13 mouse cellular contexts compared by ENCODE assay signal in genomic region chr5:44917173-44917815, GRCm38 (mm10).
DNase-seq lines count a peak whose midpoint lies in the region; ATAC-seq lines count a peak whose summit lies in the region.
"Had no signal": no experiment of that assay in that cellular context is flagged by ENCODE, and none has a peak within 500 bp of the region (broad histone marks: within the 10 kb centered on the region; RNA-seq: fewer than 3 reads in every experiment).

No protein-coding gene starts in this region.

- no peak overlapping the region for H3K27ac ChIP-seq in hindbrain, embryonic 12.5 days
- H3K27ac ChIP-seq in hindbrain, embryonic 11.5 days (ENCODE audit: low read depth, low read length) = no peak overlapping the region
- H3K27ac ChIP-seq in forebrain, embryonic 13.5 days = no peak overlapping the region
- peak overlapping the region; percentile 42; the same call in 1 of the 2 replicates for H3K27ac ChIP-seq in limb, embryonic 11.5 days (replicated peaks; ENCODE audit: low read depth, low read length)
- no peak overlapping the region for H3K27ac ChIP-seq in heart, embryonic 10.5 days

- no peaks in the 10 kb centered on the region for H3K36me3 ChIP-seq in hindbrain, embryonic 12.5 days
- no peaks in the 10 kb centered on the region for H3K36me3 ChIP-seq in hindbrain, embryonic 11.5 days (ENCODE audit: control insufficient read depth, insufficient read depth, low read length)
- H3K36me3 ChIP-seq in forebrain, embryonic 13.5 days (ENCODE audit: poor library complexity, severe bottlenecking) = no peaks in the 10 kb centered on the region
- H3K36me3 ChIP-seq in limb, embryonic 11.5 days (ENCODE audit: control insufficient read depth, insufficient read depth, low read length) = no peaks in the 10 kb centered on the region
- no peaks in the 10 kb centered on the region for H3K36me3 ChIP-seq in heart, embryonic 10.5 days

- H3K4me2 ChIP-seq in hindbrain, embryonic 12.5 days (replicated peaks) = peak overlapping the region; percentile 27
- no peak overlapping the region for H3K4me2 ChIP-seq in hindbrain, embryonic 11.5 days (replicated peaks; ENCODE audit: low read depth, low read length)
- peak overlapping the region; percentile 46 for H3K4me2 ChIP-seq in forebrain, embryonic 13.5 days
- peak overlapping the region; percentile 1; the same call in 1 of the 2 replicates for H3K4me2 ChIP-seq in limb, embryonic 11.5 days (ENCODE audit: low read depth, severe bottlenecking)

- 59% methylated on average over 16 of the region's 16 CpGs for WGBS in hindbrain, embryonic 12.5 days
- WGBS in hindbrain, embryonic 11.5 days = 71% methylated on average over 16 of the region's 16 CpGs
- 22% methylated on average over 16 of the region's 16 CpGs for WGBS in forebrain, embryonic 13.5 days
- whole genome bisulfite sequencing in limb, embryonic 11.5 days = 42% methylated on average over 16 of the region's 16 CpGs
- WGBS in heart, embryonic 10.5 days = 75% methylated on average over 16 of the region's 16 CpGs

- ATAC-seq in hindbrain, embryonic 12.5 days (ENCODE audit: low FRiP score) = no peak
- ATAC-seq in hindbrain, embryonic 11.5 days (ENCODE audit: low FRiP score) = no peak
- peak; percentile 65 for ATAC-seq in forebrain, embryonic 13.5 days
- no peak for ATAC-seq in limb, embryonic 11.5 days (ENCODE audit: insufficient number of reproducible peaks, low FRiP score, low TSS enrichment, low read depth)
- ATAC-seq: liver, postnatal 0 days had no signal

- no peaks in the 10 kb centered on the region for H3K27me3 ChIP-seq in hindbrain, embryonic 12.5 days
- H3K27me3 ChIP-seq in hindbrain, embryonic 11.5 days (ENCODE audit: control insufficient read depth, insufficient read depth, low read length) = no peaks in the 10 kb centered on the region
- H3K27me3 ChIP-seq in forebrain, embryonic 13.5 days = no peaks in the 10 kb centered on the region
- no peaks in the 10 kb centered on the region for H3K27me3 ChIP-seq in limb, embryonic 11.5 days (ENCODE audit: control insufficient read depth, insufficient read depth, low read length)
- no peaks in the 10 kb centered on the region for H3K27me3 ChIP-seq in heart, embryonic 10.5 days (ENCODE audit: insufficient read depth, poor library complexity, severe bottlenecking)

- H3K4me3 ChIP-seq in hindbrain, embryonic 12.5 days = no peak overlapping the region
- no peak overlapping the region for H3K4me3 ChIP-seq in hindbrain, embryonic 11.5 days (ENCODE audit: low read depth, low read length)
- peak overlapping the region; percentile 20; the same call in 1 of the 2 replicates for H3K4me3 ChIP-seq in forebrain, embryonic 13.5 days
- no peak overlapping the region for H3K4me3 ChIP-seq in limb, embryonic 11.5 days (ENCODE audit: low read depth, low read length)
- no peak overlapping the region for H3K4me3 ChIP-seq in heart, embryonic 10.5 days

- 0 out of 2 replicates have a peak, but pooled peaks cover 2% of the 10 kb centered on the region for H3K4me1 ChIP-seq in hindbrain, embryonic 12.5 days
- H3K4me1 ChIP-seq in hindbrain, embryonic 11.5 days (replicated peaks; ENCODE audit: control insufficient read depth, insufficient read depth, low read length) = no peaks in the 10 kb centered on the region
- H3K4me1 ChIP-seq in forebrain, embryonic 13.5 days = no peaks in the 10 kb centered on the region
- H3K4me1 ChIP-seq in limb, embryonic 11.5 days (ENCODE audit: control insufficient read depth, insufficient read depth, low read length) = peaks cover 9% of the 10 kb centered on the region
- no peaks in the 10 kb centered on the region for H3K4me1 ChIP-seq in heart, embryonic 10.5 days

- no peak for DNase-seq in hindbrain, embryonic 11.5 days (ENCODE audit: low spot score)
- DNase-seq in brain, adult 2 months (ENCODE audit: low read depth, low spot score) = peak; percentile 31
- peak; percentile 36 for DNase-seq in limb, embryonic 11.5 days (ENCODE audit: low spot score)
- no peak for DNase-seq in heart, embryonic 10.5 days (ENCODE audit: low spot score)
- DNase-seq in heart, adult 11 months = no peak
- no peak for DNase-seq in natural killer cell, adult 2 months (ENCODE audit: low spot score in 2 of 2)
- DNase-seq: adrenal gland, postnatal 10 days; cerebellum, postnatal 36 days; gastrocnemius, postnatal 25 days; heart, postnatal 4 days; liver, postnatal 0 days had no signal

- no peak overlapping the region for H3K9ac ChIP-seq in hindbrain, embryonic 12.5 days
- no peak overlapping the region for H3K9ac ChIP-seq in hindbrain, embryonic 11.5 days (ENCODE audit: low read depth, low read length)
- no peak overlapping the region; the same call in 1 of the 2 replicates for H3K9ac ChIP-seq in forebrain, embryonic 13.5 days
- no peak overlapping the region for H3K9ac ChIP-seq in limb, embryonic 11.5 days (ENCODE audit: low read length)
- H3K9ac ChIP-seq: liver, postnatal 0 days had no signal

- no peaks in the 10 kb centered on the region for H3K9me3 ChIP-seq in hindbrain, embryonic 12.5 days (replicated peaks)
- no peaks in the 10 kb centered on the region for H3K9me3 ChIP-seq in hindbrain, embryonic 11.5 days (ENCODE audit: control insufficient read depth, low read length)
- H3K9me3 ChIP-seq in forebrain, embryonic 13.5 days (replicated peaks) = no peaks in the 10 kb centered on the region
- H3K9me3 ChIP-seq in limb, embryonic 11.5 days (ENCODE audit: control insufficient read depth, low read length) = no peaks in the 10 kb centered on the region
- H3K9me3 ChIP-seq in heart, embryonic 10.5 days = no peaks in the 10 kb centered on the region

Comparison
In these comparisons a context has a peak if more than half of its experiments do, and no peak if none do; other contexts are left out.
1. DNase-seq: peak in brain, adult 2 months (single experiment) and limb, embryonic 11.5 days (single experiment); none in hindbrain, embryonic 11.5 days (single experiment), heart, embryonic 10.5 days (single experiment), heart, adult 11 months (single experiment) and natural killer cell, adult 2 months (0 of 2).